Mouse (Mus musculus): Measurements from ENCODE around the gene Cnppd1.

Gene Cnppd1

GRCm38 (mm10) chr1:75142301-75143261 lies at the start of gene Cnppd1, which contains the start of gene Retreg2:
TSS of gene Cnppd1 (minus strand) at chr1:75142711.
TSS of gene Retreg2 (plus strand) at chr1:75142778.
- DNase-seq (ENCODE audit: low spot score): peak; percentile 97

DNA sequence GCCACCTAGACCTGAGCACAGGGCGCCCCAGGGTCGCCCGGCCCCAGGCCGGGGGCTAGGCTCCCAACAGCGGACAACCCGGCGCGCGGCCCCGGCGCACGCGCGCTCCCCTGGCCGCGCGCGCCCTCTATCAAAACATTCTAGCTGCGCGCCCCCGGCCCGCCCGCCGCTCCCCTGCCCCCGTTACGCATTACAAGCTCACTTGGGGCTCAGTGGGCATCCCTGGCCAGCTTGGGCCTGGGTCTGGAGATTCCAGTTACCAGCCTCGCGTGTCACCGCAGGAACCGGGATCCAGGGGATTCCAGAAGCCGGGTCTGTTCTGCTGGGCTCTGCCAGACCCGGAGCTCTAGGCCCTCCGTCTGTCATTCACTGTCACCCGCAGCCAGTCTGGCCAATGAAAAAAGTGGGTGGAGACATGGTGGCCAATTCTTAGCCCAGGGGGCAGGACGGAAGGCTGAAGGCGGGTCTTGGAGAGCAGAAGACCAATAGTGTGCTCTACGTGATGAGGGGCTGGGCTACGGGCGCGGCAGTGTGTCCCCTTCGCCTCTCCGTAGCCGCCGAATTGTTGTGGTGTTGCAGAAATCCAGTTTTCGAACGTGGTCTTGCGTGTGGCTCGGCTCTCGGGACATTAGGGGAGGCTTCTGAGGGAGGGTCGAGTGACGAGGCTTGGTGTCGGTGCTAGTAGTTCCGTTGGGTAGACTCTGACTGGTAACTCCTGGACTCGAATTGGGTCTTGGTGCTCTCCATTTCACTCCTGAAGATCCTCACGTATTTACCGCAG lies 49.3 kb upstream of the Cnppd1 start, which contains the start of the genes Ankzf1 and Atg9a:
TSS of gene Ankzf1 (plus strand) at position 530 of the 781 bp plus-strand sequence.
TSS of gene Atg9a (minus strand) at position 575 of the 781 bp plus-strand sequence.
- peak; percentile 99 for DNase-seq (ENCODE audit: low spot score)

GRCm38 (mm10) chr1:75191258-75191621 lies 48.7 kb upstream of the Cnppd1 start:
- no peak for DNase-seq (ENCODE audit: low spot score)

DNA sequence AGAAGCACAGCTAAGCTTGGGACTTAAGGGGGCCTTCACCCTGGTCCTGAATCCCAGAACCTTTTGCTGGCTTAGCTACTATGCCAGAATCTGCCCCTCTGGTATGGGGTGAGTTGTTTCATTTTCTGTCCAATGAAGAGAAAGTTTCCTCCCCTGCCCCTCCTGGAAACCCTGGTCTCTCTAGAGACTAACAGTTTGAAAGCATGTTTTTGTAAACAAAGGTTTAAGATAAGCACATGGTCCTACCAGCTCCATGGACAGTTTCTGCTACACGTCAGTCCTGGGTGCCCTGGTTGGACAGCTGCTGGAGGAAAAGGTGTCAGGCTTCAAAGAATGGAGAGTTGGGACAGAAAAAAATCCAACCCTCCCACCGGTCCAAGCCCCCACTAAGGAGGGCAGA lies 48.1 kb upstream of the Cnppd1 start:
- no peak for DNase-seq (ENCODE audit: low spot score)

DNA sequence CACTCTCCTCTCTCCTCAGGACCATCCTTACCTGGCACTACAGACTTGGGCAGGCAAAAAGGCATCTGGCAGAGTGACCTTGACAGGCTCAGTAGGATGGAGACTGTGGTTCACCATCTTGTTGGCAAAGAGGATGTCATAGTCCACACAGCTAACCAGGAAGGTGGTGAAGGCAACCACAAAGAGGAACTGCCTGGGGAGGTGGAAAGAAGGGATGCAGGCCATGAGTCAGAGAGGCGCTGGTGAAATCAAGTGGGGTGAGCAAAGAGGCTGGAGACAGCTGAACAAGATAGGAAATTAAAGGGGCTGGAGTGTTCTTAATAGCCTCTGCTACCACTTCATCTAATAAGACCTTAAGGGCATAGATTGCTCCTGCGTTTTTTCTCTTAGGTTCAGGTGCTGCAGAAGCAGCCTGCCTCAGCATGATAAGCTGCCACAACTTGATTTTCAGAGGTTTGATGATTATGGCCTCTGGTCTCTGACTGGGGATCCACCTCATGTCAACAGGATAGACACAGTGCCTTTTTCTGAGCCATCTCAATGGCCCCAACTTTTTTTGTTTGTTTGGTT lies 45.5 kb upstream of the Cnppd1 start:
- DNase-seq (ENCODE audit: low spot score): no peak

DNA sequence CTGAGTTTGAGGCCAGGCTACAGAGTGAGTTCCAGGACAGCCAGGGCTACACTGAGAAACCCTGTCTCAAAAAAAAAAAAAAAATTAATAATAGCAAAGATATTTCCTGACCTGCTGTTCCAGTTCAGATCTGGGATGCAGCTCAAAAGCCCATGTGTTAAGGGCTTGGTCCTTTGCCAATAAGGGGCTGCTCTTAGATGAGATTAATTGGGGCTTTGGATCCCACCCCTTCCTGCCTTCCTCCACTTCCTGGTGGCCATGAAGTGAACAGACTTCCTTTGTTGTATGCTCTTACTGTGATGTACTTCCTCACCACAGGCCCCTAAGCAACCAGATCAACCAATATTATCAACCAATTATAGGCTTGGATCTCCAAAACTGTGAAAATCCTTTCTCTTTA lies 44.6 kb upstream of the Cnppd1 start:
- DNase-seq (ENCODE audit: low spot score): no peak

DNA sequence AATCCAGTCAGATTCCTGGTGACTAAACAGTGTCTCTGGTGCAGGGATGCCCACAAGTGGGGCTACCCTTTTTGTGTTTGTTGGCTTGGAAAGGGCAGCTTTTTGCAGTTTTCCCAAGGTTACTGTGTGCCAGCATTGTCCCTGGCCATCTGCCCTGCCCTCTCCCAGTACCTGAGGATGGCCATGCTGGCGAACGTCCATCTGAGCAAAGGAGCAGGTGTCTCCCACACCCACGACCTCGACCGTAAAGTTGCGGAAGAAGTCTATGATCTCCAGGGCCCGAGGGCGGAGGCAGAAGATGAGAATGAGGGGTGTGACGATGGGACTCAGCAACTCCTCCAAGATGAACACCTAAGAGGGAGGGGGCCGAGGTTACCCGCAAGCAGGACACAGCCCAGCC lies 43.0 kb upstream of the Cnppd1 start:
- no peak for DNase-seq (ENCODE audit: low spot score)

GRCm38 (mm10) chr1:75182160-75182559 lies 39.6 kb upstream of the Cnppd1 start:
- no peak for DNase-seq (ENCODE audit: low spot score)

GRCm38 (mm10) chr1:75181377-75181870 lies 38.9 kb upstream of the Cnppd1 start:
- DNase-seq (ENCODE audit: low spot score): no peak

- DNase-seq (ENCODE audit: low spot score): no peak
These were observed 38.2 kb upstream of the Cnppd1 start for GRCm38 (mm10) chr1:75180741-75181140.

- DNase-seq (ENCODE audit: low spot score): peak; percentile 97
These were observed 37.6 kb upstream of the Cnppd1 start, which contains the start of gene Abcb6 for GRCm38 (mm10) chr1:75180105-75180590. TSS of gene Abcb6 (minus strand) at chr1:75180392.

- DNase-seq (ENCODE audit: low spot score): peak; percentile 22
These were observed 37.0 kb upstream of the Cnppd1 start for GRCm38 (mm10) chr1:75179334-75180104.

DNA sequence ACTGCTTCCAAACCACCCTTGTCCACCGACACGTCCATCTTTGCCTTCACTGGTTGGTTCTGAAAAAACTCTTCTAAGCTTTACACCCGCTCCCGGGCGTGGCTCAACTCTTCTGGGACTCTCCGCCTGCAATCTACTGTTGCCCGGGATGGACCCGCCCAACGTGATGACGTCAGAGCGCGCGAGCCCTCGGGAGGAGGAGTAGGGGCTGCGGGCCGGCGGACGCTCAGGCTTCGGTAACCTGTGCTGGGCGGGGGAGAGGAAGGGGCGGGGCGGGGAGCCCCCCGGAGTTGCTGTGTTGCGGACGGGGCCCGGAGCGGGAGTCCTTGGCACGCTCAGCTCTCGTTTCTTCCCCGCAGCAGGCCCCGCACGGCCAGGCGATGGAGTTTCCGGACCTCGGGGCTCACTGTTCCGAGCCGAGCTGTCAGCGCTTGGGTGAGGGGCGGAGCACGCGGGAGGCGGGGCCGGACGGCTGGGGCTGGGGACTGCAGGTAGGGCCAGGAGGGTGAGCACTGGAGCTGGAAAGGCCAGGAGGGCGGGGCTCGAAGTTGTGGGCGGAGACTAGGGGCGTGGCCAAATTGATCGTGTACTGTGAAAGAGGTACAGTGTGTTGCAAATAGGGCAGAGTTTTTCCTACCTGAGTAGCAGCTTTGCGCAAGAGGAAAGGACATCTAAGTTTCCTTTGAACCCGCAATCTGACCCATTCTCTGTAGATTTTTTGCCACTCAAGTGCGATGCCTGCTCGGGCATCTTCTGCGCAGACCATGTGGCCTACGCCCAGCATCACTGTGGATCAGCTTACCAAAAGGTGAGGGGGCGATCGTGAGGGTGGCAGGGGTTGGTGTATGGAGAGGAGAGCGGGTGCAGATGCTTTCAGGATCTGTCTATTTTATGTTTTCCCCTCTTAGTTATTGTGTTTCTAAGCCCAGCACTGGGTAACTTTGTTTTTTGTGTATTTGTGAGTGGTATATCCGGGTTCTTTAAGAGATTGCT lies 26.3 kb upstream of the Cnppd1 start, which contains the start of gene Zfand2b:
TSS of gene Zfand2b (plus strand) at position 175 of the 993 bp plus-strand sequence.
- DNase-seq (ENCODE audit: low spot score): peak; percentile 96

- DNase-seq (ENCODE audit: low spot score): no peak
These were observed 25.6 kb upstream of the Cnppd1 start for GRCm38 (mm10) chr1:75168093-75168471.

- DNase-seq (ENCODE audit: low spot score): no peak
These were observed 17.7 kb upstream of the Cnppd1 start for GRCm38 (mm10) chr1:75160256-75160617.

GRCm38 (mm10) chr1:75159540-75160255 lies 17.2 kb upstream of the Cnppd1 start:
- no peak for DNase-seq (ENCODE audit: low spot score)

DNA sequence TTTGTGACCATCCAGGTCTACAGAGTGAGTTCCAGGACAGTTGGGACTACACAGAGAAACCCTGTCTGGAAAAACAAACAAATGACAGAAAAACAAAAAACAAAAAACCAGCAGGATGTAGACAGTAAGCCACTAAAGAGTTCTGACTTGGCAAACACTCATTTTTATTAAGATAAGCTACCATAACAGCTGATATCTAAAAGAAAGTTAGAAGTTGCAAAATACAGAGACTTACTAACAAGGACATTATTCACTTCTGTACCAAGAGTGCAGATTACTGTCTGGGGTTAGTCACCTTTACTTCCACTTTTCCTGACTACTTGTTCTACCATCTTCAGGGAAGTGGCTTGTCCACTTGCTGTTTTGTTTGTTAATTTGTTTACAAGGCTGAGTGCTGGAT lies 16.5 kb upstream of the Cnppd1 start:
- no peak for DNase-seq (ENCODE audit: low spot score)

DNA sequence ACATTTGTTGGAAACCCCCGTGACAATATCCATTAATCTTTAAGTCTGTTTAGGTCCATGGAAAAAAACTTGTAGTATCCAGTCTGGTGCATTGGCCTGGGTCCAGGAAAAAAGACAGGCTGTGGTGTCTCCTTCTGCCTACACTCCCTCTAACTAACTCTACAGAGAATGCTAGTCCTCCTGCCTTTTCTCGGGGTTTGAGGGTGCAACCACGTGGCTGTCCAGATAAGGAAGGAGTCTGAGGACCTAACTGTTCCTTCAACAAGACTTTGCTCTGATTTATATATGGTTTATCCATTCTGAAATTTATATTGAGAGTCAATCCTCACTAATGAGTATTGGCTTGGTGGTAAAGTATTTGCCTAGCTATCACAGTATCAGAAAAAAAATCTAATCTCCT lies 13.3 kb upstream of the Cnppd1 start:
- DNase-seq (ENCODE audit: low spot score): no peak

GRCm38 (mm10) chr1:75148727-75149126 lies 6.2 kb upstream of the Cnppd1 start:
- DNase-seq (ENCODE audit: low spot score): no peak

Measured in embryo, embryonic 10.5 days (tissue).